Mouse (Mus musculus): ENCODE data around the gene Dusp28.

DNA sequence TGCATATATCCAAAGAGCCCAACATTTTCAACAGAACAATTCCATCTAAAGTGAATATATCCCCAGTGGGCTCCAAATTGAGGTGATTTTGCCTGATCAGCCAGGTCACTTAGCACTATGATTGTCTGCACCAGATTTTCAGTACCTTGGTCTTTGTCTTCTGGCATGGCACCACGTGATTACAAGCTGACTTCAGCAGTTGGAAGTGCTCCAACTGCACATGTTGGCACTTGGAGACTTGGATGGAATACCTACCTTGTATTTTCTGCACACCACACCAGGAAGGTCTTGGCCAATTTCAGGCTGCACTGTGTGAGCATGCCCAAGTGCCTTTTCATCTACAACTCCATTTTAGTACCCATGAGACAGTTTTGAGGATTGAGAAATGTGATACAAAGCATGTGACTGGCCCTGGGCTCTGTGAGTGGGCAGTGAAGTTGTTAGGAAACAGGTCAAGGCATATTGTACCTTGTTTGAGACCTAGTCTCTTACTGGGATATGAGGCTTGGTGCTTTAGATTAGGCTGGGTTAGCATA, 23.5 kb downstream of the Dusp28 start:
- TF ChIP-seq ZNF384 (IDR thresholded peaks at IDR 0.05; ENCODE audit: low read depth, low read length) (no peak), HCFC1 (IDR thresholded peaks at IDR 0.05; ENCODE audit: borderline replicate concordance, insufficient read depth, low read length) (no peak), MAFK (IDR thresholded peaks at IDR 0.05; ENCODE audit: insufficient read depth, low read depth, low read length) (no peak)

Data from ES-E14 (cell line).